Mouse (Mus musculus): ENCODE results near the gene Dnase1l2. TPM values are rescaled to one million over a fixed set of nuclear protein-coding genes. Genes with fewer than 3 reads are reported as not detected.
A peak's percentile ranks its signal among the peaks of the same experiment; 100 is the strongest.
"Not testable (repeated sequence)": the region's sequence is repeated elsewhere in the genome, so short reads cannot be mapped to it uniquely, and the experiment has no call there.

Gene Dnase1l2
- polyA plus RNA-seq, 1 experiment from 2014 or later: 0.70 TPM

DNA sequence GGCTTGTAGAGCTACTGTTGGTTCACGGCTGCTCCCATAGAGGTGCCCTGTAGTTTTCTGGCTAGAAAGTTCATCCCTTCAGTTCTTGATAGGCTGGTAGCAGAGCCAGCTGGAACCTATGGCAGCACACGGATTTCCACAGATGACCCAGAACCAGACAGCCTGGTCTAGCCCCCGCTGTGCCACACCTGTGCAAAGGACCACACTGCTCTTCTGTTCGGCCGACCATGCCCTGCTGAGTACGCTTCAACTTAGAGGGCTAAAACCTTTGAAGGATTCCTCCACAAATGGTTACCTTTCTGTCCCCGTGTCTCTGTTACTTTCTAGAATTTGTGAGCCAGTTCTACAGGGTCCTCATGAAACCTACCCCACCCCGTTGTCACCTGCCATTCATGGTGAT lies 17.6 kb downstream of the Dnase1l2 start:
- 92% methylated on average over 5 of the region's 8 CpGs for WGBS (ENCODE audit: insufficient replicate concordance)
- H3K9me3 ChIP-seq (replicated peaks); H3K4me3 ChIP-seq; H3K4me2 ChIP-seq; H3K27ac ChIP-seq; H3K9ac ChIP-seq; ATAC-seq; H3K27me3 ChIP-seq (replicated peaks): not testable (repeated sequence)
- peaks cover 34% of the 10 kb centered on the region for H3K4me1 ChIP-seq
- H3K36me3 ChIP-seq: peaks cover 64% of the 10 kb centered on the region

DNA sequence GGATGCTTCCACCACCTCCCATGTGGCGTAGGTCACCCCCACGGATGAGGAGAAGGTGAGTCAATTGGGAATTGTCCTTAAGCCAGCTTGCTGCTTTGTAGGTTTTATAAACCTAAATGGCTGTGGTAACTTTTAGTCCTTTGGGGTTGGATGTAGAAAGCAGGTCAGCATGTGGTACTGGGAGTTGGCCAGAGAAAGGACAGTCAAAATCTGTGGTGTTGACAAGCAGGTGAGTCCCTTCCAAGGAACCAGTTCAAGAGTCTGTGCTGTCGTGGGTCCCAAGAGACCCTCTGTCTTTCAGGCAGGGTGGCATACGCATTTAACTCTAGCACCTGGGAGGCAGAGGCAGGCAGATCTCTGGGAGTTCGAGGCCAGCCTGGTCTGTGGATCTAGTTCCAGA lies 18.4 kb downstream of the Dnase1l2 start:
- 79% methylated on average over 5 of the region's 5 CpGs for WGBS (ENCODE audit: insufficient replicate concordance)
- H3K4me2 ChIP-seq: no peak overlapping the region
- H3K9ac ChIP-seq: no peak overlapping the region
- no peak for ATAC-seq
- H3K27ac ChIP-seq: no peak overlapping the region
- H3K4me3 ChIP-seq: no peak overlapping the region
- no peaks in the 10 kb centered on the region for H3K27me3 ChIP-seq (replicated peaks)
- H3K9me3 ChIP-seq (replicated peaks): no peaks in the 10 kb centered on the region
- peaks cover 26% of the 10 kb centered on the region for H3K4me1 ChIP-seq
- peaks cover 64% of the 10 kb centered on the region for H3K36me3 ChIP-seq

DNA sequence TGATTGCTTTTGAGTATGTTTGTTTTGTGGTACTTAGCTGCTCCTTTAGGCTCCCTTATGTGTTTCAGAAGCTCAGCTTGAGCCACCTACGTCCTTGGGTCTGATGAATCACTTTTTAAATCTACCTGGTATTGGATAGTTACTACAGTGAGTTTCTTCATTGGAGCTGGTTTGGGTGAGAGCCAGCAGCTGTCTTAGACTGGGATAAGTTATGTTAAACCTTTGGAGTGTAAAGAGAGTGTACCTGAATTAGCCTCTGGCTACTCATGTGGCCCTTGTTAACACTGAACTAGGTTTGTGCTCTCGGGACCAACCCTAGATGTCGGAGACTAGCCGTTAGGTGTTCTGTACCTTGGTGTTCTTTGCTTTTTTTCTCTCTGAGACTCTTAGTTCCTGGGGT lies 19.8 kb downstream of the Dnase1l2 start:
- Histone ChIP-seq H3K27ac (no peak overlapping the region), H3K4me1 (peaks cover 17% of the 10 kb centered on the region), H3K9ac (no peak overlapping the region), H3K4me2 (no peak overlapping the region), H3K9me3 (replicated peaks) (no peaks in the 10 kb centered on the region), H3K4me3 (no peak overlapping the region), H3K27me3 (replicated peaks) (no peaks in the 10 kb centered on the region), H3K36me3 (peaks cover 76% of the 10 kb centered on the region)
- 92% methylated on average over 4 of the region's 4 CpGs for WGBS (ENCODE audit: insufficient replicate concordance)
- no peak for ATAC-seq

DNA sequence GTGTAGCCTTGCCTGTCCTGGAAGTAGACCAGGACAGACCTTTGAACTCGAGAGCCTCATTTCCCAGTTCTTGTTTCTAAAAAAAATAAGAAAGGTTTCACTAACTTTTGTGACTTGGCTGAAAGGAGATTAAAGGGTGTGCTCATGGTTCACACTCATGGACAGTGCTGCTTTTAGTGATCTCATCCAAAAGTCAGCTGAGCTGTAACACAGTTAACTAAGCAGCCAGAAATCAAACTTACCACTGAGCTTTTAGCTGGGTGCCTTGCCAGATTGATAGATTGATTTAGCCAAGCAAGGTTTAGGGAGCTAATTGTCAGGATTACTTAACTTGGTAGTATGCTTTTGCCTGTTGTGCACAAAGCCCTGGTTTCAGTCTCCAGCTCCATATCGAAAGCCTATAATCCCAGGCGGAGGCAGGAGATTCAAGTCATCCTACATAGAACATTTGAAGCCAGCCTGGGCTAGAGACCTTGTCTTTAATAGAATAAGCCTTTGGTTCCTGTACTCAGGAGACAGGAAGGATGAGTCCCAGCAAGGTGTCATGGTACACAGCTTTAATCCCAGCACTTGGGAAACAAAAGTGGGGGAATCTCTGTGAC lies 26.8 kb downstream of the Dnase1l2 start:
- Histone ChIP-seq H3K4me3 (peak overlapping the region; percentile 90), H3K36me3 (peaks cover 70% of the 10 kb centered on the region), H3K27me3 (replicated peaks) (no peaks in the 10 kb centered on the region), H3K9ac (peak overlapping the region; percentile 91), H3K9me3 (replicated peaks) (no peaks in the 10 kb centered on the region), H3K4me2 (peak overlapping the region; percentile 82), H3K27ac (no peak overlapping the region), H3K4me1 (peaks cover 43% of the 10 kb centered on the region)
- no peak for ATAC-seq
- WGBS (ENCODE audit: insufficient replicate concordance): 61% methylated on average over 3 of the region's 3 CpGs

DNA sequence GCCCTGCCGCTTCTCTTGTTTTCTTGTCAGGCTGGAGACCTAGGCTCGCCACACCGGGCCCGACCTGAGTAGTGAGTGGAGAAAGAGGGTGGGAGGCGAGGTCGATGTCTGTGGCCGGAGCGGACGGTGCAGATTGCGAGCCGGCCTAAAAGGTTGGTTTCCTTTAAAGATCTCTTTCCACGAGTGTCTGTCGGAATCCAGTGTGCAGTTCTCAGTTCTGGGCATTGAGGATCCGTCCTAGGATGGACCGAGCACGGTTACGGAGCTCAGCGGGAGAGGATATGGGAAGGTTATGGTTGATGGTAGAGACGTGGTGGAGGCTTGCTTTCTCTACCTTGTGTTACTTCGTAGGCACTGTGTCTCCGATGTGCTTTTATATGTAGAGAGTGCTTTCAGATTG lies 27.9 kb downstream of the Dnase1l2 start:
- no peak for ATAC-seq
- WGBS (ENCODE audit: insufficient replicate concordance): 0% methylated on average over 21 of the region's 21 CpGs

DNA sequence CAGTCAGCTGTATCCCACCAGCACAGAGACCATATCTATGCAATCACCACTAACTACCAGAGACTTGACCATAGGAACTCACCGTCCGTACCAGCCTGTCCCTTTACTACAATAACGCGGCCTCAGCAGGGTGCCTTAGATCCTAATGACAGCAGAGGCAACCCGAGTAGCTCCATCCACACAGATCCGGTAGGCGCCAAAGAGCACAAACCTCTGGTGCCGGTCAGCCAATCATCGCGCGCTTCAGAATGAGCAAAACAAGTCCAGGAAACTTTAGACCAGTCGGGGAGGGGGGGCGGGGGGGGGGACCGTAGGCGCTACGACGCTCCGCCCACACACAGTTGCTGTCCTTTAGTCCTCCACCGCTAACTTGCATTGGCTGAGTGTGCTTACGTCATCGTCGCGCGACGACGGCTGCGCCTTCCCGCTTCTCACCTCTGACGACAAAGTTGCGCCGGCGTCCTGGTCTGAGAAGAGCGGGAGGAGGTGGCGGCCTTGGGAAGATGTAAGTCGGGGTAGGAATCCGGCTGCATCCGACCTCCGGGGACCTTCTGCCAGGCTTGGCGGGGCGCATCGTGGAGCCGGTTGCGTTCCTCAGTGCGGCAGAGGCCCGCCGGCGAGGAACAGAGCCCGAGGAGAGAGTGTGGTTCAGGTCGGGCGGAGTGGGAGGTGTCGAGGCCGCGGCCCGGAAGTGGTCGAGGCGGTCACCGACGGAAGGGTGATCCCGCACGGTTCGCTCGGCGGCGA lies 28.5 kb downstream of the Dnase1l2 start, which contains the start of gene Rnps1:
Gene Rnps1 (plus strand): TSS at position 336 of the 747 bp plus-strand sequence.
- Histone ChIP-seq H3K4me3 (peak within 1 kb of the TSS; percentile 90), H3K36me3 (peaks cover 70% of the 10 kb centered on the region), H3K27me3 (replicated peaks) (no peaks in the 10 kb centered on the region), H3K27ac (peak within 1 kb of the TSS; percentile 93), H3K4me2 (peak within 1 kb of the TSS; percentile 82), H3K4me1 (peaks cover 43% of the 10 kb centered on the region), H3K9me3 (replicated peaks) (no peaks in the 10 kb centered on the region), H3K9ac (peak within 1 kb of the TSS; percentile 91)
- ATAC-seq: peak; percentile 88
- WGBS (ENCODE audit: insufficient replicate concordance): under 1% methylated on average over 64 of the region's 64 CpGs

More for the DNA sequence above, 27.9 kb downstream of the Dnase1l2 start:
- Histone ChIP-seq H3K9ac (peak overlapping the region; percentile 91), H3K4me2 (peak overlapping the region; percentile 82), H3K4me3 (peak overlapping the region; percentile 90), H3K4me1 (peaks cover 43% of the 10 kb centered on the region), H3K27me3 (replicated peaks) (no peaks in the 10 kb centered on the region), H3K27ac (peak overlapping the region; percentile 89), H3K9me3 (replicated peaks) (no peaks in the 10 kb centered on the region), H3K36me3 (peaks cover 70% of the 10 kb centered on the region)

DNA sequence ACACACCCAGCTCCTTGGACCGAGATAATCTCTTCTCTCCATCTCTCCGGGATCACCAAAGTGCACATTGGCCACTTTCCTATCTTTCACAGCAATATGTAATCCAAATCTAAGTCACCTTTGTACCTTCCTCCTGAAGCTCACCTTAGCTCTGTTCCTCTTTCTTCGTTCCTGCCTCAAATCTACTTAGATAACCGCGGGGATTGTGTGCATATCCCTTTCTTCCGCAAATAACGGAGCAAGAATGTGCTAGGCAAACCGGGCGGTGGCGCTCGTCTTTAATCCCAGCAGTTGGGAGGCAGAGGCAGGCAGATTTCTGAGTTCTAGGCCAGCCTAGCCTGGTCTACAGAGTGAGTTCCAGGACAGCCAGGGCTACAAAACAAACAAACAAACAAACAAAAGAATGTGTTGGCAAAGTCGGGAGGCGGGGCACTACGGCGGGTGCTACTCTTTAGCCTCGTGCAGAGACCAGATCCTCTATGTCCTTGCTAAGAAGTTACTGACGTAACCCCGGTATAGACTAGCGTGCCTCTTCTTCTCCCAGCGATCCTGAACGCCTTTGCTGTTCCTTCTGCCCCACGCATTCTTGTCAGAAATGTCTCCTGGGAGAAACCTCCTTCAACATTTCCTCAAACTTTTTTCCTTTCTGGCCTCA lies 29.2 kb downstream of the Dnase1l2 start:
- Histone ChIP-seq H3K27ac (peak overlapping the region; percentile 93), H3K4me2 (peak overlapping the region; percentile 82), H3K27me3 (replicated peaks) (no peaks in the 10 kb centered on the region), H3K4me1 (peaks cover 43% of the 10 kb centered on the region), H3K36me3 (peaks cover 70% of the 10 kb centered on the region), H3K4me3 (peak overlapping the region; percentile 90), H3K9ac (peak overlapping the region; percentile 80), H3K9me3 (replicated peaks) (no peaks in the 10 kb centered on the region)
- 10% methylated on average over 22 of the region's 22 CpGs for WGBS (ENCODE audit: insufficient replicate concordance)
- peak; percentile 48 for ATAC-seq

DNA sequence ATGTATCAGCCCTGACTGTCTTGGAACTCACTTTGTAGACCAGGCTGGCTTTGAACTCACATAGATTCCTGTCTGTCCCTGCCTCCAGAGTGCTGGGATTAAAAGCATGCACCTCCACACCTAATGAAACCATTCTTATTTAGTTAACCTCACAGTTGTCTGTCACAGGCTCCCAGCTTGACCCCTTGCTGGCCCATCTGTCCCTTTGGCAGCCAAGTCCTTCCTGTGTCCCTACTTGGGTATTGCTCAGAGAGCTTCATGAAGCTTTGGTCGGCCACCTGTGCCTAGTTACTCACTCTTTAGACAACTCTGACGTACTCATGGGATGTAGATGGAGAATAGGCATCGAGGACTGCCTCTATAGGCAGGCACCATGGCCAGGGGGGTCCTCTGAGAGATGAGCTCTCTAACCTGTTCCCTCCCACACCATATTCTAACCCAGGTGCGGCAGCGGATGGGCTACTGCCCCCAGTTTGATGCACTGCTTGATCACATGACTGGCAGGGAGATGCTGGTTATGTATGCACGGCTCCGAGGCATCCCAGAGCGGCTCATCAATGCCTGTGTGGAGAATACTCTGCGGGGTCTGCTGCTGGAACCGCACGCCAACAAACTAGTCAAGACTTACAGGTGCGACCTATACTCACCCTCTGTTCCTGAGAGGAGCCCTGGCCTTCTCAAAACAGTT lies 35.6 kb downstream of the Dnase1l2 start:
- Histone ChIP-seq H3K36me3 (peaks cover 95% of the 10 kb centered on the region), H3K9me3 (replicated peaks) (no peaks in the 10 kb centered on the region), H3K4me2 (no peak overlapping the region), H3K4me1 (no peaks in the 10 kb centered on the region), H3K27ac (no peak overlapping the region), H3K27me3 (replicated peaks) (no peaks in the 10 kb centered on the region), H3K4me3 (no peak overlapping the region), H3K9ac (no peak overlapping the region)
- WGBS (ENCODE audit: insufficient replicate concordance): 87% methylated on average over 12 of the region's 12 CpGs
- ATAC-seq: no peak

DNA sequence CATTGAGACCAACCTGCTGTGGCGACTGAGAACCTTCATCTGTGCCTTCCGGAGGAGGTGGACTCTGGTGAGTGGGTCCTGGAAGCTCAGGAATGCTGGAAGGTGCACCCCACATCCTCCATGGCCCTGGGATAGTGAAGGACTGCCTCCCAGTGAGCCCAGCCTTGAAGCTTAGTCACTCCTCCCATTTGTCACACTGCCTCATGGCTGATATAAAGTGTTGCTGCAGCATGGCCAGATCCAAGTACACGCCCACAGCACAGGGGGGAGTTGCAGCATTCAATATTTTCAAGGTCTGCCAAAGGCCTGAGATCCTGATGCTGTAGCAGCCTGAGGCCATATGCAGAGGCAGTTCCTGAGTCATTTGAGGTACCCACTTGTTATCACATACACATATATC lies 40.5 kb downstream of the Dnase1l2 start:
- Histone ChIP-seq H3K4me1 (no peaks in the 10 kb centered on the region), H3K4me3 (no peak overlapping the region), H3K4me2 (no peak overlapping the region), H3K27me3 (replicated peaks) (no peaks in the 10 kb centered on the region), H3K9me3 (replicated peaks) (no peaks in the 10 kb centered on the region), H3K9ac (no peak overlapping the region), H3K36me3 (peaks cover 96% of the 10 kb centered on the region), H3K27ac (no peak overlapping the region)
- no peak for ATAC-seq
- WGBS (ENCODE audit: insufficient replicate concordance): 81% methylated on average over 3 of the region's 3 CpGs

DNA sequence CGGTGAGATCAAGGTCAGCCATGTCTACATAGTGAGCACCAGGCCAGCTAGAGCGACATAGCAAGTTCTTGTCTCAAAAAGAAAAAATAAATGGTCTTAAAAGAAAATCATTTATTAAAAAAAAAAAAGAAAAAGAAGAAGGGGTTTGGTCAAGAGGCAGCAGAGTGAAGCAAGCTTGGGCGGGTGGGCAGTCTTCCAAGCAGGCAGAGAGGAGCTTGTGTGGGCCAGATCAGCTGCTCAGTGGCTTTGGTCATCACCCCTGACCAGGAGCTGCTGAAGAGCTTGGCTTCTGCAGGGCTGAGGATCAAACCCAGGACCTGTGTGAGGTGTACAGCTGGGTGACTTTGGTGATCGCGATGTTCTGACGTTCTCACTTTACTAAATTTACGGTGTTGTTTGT lies 48.4 kb downstream of the Dnase1l2 start:
- Histone ChIP-seq H3K4me3 (no peak overlapping the region), H3K36me3 (peaks cover 91% of the 10 kb centered on the region), H3K4me1 (no peaks in the 10 kb centered on the region), H3K4me2 (no peak overlapping the region), H3K27me3 (replicated peaks) (no peaks in the 10 kb centered on the region), H3K9ac (no peak overlapping the region), H3K9me3 (replicated peaks) (no peaks in the 10 kb centered on the region), H3K27ac (no peak overlapping the region)
- no peak for ATAC-seq
- 82% methylated on average over 7 of the region's 7 CpGs for WGBS (ENCODE audit: insufficient replicate concordance)

DNA sequence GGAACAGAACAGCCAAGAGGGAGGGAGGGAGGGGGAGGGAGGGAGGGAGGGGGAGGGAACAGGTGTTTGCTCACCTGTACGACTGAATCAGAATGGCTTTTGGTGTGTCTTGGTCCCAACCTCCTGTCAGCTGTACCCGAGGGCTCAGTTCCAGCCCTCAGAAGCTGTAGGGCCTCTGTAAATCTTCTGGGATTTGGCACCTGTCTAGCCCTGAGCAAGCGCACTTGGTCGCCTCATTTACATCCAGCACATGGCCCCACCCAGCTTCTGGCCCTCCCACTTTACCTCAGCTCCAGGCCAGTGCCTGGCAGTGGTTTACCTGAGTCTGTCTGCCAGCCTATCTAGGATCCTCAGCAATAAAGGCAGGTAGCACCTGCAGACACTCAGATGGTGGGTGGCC lies 49.4 kb downstream of the Dnase1l2 start:
- no peak overlapping the region for H3K27ac ChIP-seq
- H3K27me3 ChIP-seq (replicated peaks): no peaks in the 10 kb centered on the region
- no peaks in the 10 kb centered on the region for H3K4me1 ChIP-seq
- H3K9me3 ChIP-seq (replicated peaks): no peaks in the 10 kb centered on the region
- ATAC-seq: no peak
- no peak overlapping the region for H3K9ac ChIP-seq
- 67% methylated on average over 4 of the region's 4 CpGs for WGBS (ENCODE audit: insufficient replicate concordance)
- H3K4me2 ChIP-seq: no peak overlapping the region
- peaks cover 91% of the 10 kb centered on the region for H3K36me3 ChIP-seq
- no peak overlapping the region for H3K4me3 ChIP-seq

DNA sequence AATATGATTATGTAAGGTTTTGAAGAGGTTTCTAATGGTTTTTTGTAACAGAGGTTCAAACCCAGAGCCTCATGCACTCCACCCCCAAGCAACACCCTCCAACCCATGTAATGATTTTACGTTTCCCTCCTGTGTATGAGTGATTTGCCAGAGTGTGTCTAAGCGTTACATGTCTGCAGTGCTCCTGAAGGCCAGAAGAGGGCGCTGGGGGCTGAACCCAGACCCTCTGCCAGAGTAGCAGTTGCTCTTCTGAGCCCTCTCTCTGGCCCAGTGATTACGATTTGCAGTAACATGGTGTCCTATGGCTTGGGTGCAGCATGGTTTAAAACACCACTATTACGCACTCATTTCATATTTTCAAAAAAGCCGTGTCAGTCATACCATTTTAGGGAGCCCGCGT lies 51.8 kb downstream of the Dnase1l2 start:
- H3K27ac ChIP-seq: no peak overlapping the region
- ATAC-seq: no peak
- H3K4me3 ChIP-seq: no peak overlapping the region
- WGBS (ENCODE audit: insufficient replicate concordance): 70% methylated on average over 8 of the region's 8 CpGs
- H3K36me3 ChIP-seq: peaks cover 92% of the 10 kb centered on the region
- no peak overlapping the region for H3K9ac ChIP-seq
- no peaks in the 10 kb centered on the region for H3K4me1 ChIP-seq
- no peaks in the 10 kb centered on the region for H3K27me3 ChIP-seq (replicated peaks)
- no peaks in the 10 kb centered on the region for H3K9me3 ChIP-seq (replicated peaks)
- H3K4me2 ChIP-seq: no peak overlapping the region

Measured in liver, embryonic 12.5 days (tissue).